Mouse (Mus musculus): ENCODE results near the gene Hic1. TPM values are rescaled to one million over a fixed set of nuclear protein-coding genes. Genes with fewer than 3 reads are reported as not detected.

Hic1 gene
- polyA plus RNA-seq, 1 experiment from 2014 or later = 1.8 TPM

- Histone ChIP-seq H3K9me3 (replicated peaks; ENCODE audit: control insufficient read depth, low read length, poor library complexity, severe bottlenecking) (no peaks in the 10 kb centered on the region), H3K4me3 (ENCODE audit: low read depth, low read length) (no peak overlapping the region), H3K9ac (ENCODE audit: low read depth, low read length) (no peak overlapping the region), H3K36me3 (ENCODE audit: control insufficient read depth, insufficient read depth, low read length) (peaks cover 8% of the 10 kb centered on the region; the same call in 1 of the 2 replicates), H3K27me3 (ENCODE audit: control insufficient read depth, insufficient read depth, low read depth, low read length) (no peaks in the 10 kb centered on the region), H3K4me1 (ENCODE audit: control insufficient read depth, insufficient read depth, low read length) (no peaks in the 10 kb centered on the region), H3K4me2 (ENCODE audit: low read length) (no peak overlapping the region), H3K27ac (ENCODE audit: low read length) (no peak overlapping the region)
- ATAC-seq = no peak
- 64% methylated on average over 11 of the region's 11 CpGs for WGBS
Measured at GRCm38 (mm10) chr11:75139122-75139963, 30.0 kb downstream of the Hic1 start.

DNA sequence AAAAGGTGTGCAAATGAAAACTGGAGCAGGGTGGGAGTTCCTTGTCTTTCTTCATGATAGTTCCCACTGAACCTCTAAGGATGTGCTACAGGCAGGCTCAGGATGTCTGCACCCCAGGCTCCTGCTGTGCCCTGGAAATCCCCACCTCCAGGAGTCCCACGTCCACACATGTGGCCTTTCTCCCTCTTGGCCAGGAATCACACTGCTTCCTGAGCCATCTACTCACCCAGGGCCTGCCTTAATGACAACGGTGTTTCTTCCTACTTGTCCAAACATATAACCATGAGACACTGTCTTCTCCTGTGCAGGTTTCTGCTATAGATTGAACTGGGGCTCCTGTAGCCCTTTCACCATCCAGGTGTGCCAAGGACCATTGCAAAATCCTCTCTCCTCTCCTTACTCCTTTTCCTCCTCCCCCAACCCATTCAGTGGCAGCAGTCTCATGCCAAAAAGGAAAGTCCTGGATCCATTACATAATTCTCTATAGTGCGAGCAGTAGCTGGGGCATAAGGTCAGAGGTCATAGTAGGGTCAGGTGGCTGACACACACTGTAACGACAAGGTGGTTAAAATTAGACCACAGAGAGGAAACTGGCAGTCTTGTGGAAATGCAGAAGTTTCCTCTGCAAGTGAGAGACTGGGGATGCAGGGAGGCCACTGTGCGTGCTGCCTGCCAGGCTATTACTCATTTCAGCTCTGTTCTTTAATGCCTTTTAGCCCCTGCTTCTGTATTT is 32.5 kb downstream of the Hic1 start:
- no peak overlapping the region for H3K9ac ChIP-seq (ENCODE audit: low read depth, low read length)
- H3K27ac ChIP-seq (ENCODE audit: low read length) = no peak overlapping the region
- H3K36me3 ChIP-seq (ENCODE audit: control insufficient read depth, insufficient read depth, low read length) = no peaks in the 10 kb centered on the region; the same call in 1 of the 2 replicates
- peaks cover 10% of the 10 kb centered on the region for H3K4me1 ChIP-seq (ENCODE audit: control insufficient read depth, insufficient read depth, low read length)
- H3K4me2 ChIP-seq (ENCODE audit: low read length) = no peak overlapping the region
- no peak for ATAC-seq
- no peaks in the 10 kb centered on the region for H3K9me3 ChIP-seq (replicated peaks; ENCODE audit: control insufficient read depth, low read length, poor library complexity, severe bottlenecking)
- no peaks in the 10 kb centered on the region for H3K27me3 ChIP-seq (ENCODE audit: control insufficient read depth, insufficient read depth, low read depth, low read length)
- WGBS = 75% methylated on average over 5 of the region's 5 CpGs
- H3K4me3 ChIP-seq (ENCODE audit: low read depth, low read length) = no peak overlapping the region

DNA sequence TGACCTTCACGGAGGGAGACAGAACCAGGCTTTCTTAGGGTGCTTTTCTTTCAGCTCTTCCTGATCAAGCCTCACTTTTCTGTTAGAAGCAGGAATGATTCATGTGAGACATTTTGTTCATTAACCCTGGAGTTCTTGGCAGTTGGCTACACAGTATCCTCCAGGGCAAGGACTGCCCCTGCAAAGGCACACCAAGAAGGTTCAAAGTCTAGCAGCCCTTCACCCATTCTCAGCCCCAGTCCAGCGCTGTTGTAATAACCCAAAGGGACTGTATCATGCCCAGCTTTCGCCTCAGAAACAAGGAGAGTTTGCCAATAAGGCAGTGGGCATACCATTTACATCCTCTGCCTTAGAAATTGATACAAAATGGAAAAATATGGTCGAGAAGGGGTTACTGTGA is 34.0 kb downstream of the Hic1 start:
- WGBS = 96% methylated on average over 4 of the region's 4 CpGs
- Histone ChIP-seq H3K4me2 (ENCODE audit: low read length) (no peak overlapping the region), H3K4me1 (ENCODE audit: control insufficient read depth, insufficient read depth, low read length) (peaks cover 10% of the 10 kb centered on the region), H3K36me3 (ENCODE audit: control insufficient read depth, insufficient read depth, low read length) (no peaks in the 10 kb centered on the region; the same call in 1 of the 2 replicates), H3K27ac (ENCODE audit: low read length) (no peak overlapping the region), H3K9ac (ENCODE audit: low read depth, low read length) (no peak overlapping the region), H3K27me3 (ENCODE audit: control insufficient read depth, insufficient read depth, low read depth, low read length) (no peaks in the 10 kb centered on the region), H3K9me3 (replicated peaks; ENCODE audit: control insufficient read depth, low read length, poor library complexity, severe bottlenecking) (no peaks in the 10 kb centered on the region), H3K4me3 (ENCODE audit: low read depth, low read length) (no peak overlapping the region)
- ATAC-seq = no peak

DNA sequence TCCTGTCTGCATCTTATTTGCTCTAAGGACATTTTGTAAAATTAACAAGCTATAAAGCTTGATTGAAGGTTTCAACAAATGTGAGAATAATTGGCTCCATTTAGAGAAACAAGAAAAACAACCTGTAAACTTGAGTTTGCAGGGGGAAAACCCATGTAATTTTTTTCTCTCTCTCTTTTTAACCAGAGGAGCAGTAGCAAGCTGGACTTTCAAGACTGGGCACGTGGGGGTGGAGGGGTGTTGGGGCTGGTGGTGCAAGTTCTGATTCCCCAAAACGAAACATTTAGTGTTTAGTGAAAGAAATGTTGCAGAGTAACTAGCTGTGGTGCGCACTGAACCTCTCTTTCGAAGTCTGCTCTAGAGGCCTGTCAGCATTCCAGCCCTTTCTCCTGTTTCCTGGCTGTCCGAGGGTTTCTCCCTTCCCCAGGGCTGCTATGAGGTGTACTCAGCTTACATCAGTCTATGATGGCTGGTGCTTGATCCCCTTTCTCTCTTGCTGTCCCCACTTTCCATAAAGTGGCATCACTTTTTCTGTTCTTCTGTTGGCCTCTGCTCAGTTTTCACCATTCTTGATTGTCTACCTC is 34.7 kb downstream of the Hic1 start:
- no peak overlapping the region for H3K4me2 ChIP-seq (ENCODE audit: low read length)
- no peaks in the 10 kb centered on the region; the same call in 1 of the 2 replicates for H3K36me3 ChIP-seq (ENCODE audit: control insufficient read depth, insufficient read depth, low read length)
- no peaks in the 10 kb centered on the region for H3K9me3 ChIP-seq (replicated peaks; ENCODE audit: control insufficient read depth, low read length, poor library complexity, severe bottlenecking)
- WGBS = 83% methylated on average over 5 of the region's 5 CpGs
- H3K27me3 ChIP-seq (ENCODE audit: control insufficient read depth, insufficient read depth, low read depth, low read length) = no peaks in the 10 kb centered on the region
- H3K4me1 ChIP-seq (ENCODE audit: control insufficient read depth, insufficient read depth, low read length) = peaks cover 10% of the 10 kb centered on the region
- no peak for ATAC-seq
- H3K4me3 ChIP-seq (ENCODE audit: low read depth, low read length) = no peak overlapping the region
- peak overlapping the region; percentile 8; the same call in 1 of the 2 replicates for H3K27ac ChIP-seq (ENCODE audit: low read length)
- H3K9ac ChIP-seq (ENCODE audit: low read depth, low read length) = no peak overlapping the region

- Histone ChIP-seq H3K4me1 (ENCODE audit: control insufficient read depth, insufficient read depth, low read length) (peaks cover 10% of the 10 kb centered on the region), H3K4me2 (ENCODE audit: low read length) (no peak overlapping the region), H3K9ac (ENCODE audit: low read depth, low read length) (no peak overlapping the region), H3K9me3 (replicated peaks; ENCODE audit: control insufficient read depth, low read length, poor library complexity, severe bottlenecking) (no peaks in the 10 kb centered on the region), H3K27me3 (ENCODE audit: control insufficient read depth, insufficient read depth, low read depth, low read length) (no peaks in the 10 kb centered on the region), H3K27ac (ENCODE audit: low read length) (peak overlapping the region; percentile 38), H3K4me3 (ENCODE audit: low read depth, low read length) (no peak overlapping the region), H3K36me3 (ENCODE audit: control insufficient read depth, insufficient read depth, low read length) (no peaks in the 10 kb centered on the region)
- no peak for ATAC-seq
- 20% methylated on average over 2 of the region's 2 CpGs for WGBS
Measured at GRCm38 (mm10) chr11:75133951-75134350, 35.4 kb downstream of the Hic1 start.

- 95% methylated on average over 5 of the region's 5 CpGs for WGBS
- Histone ChIP-seq H3K36me3 (ENCODE audit: control insufficient read depth, insufficient read depth, low read length) (no peaks in the 10 kb centered on the region), H3K27ac (ENCODE audit: low read length) (peak overlapping the region; percentile 38; the same call in 1 of the 2 replicates), H3K4me1 (ENCODE audit: control insufficient read depth, insufficient read depth, low read length) (peaks cover 10% of the 10 kb centered on the region), H3K4me3 (ENCODE audit: low read depth, low read length) (no peak overlapping the region), H3K9ac (ENCODE audit: low read depth, low read length) (no peak overlapping the region), H3K4me2 (ENCODE audit: low read length) (no peak overlapping the region), H3K27me3 (ENCODE audit: control insufficient read depth, insufficient read depth, low read depth, low read length) (no peaks in the 10 kb centered on the region), H3K9me3 (replicated peaks; ENCODE audit: control insufficient read depth, low read length, poor library complexity, severe bottlenecking) (no peaks in the 10 kb centered on the region)
- ATAC-seq = no peak
Measured at GRCm38 (mm10) chr11:75133391-75133790, 35.9 kb downstream of the Hic1 start.

GRCm38 (mm10) chr11:75132278-75132677 is 37.0 kb downstream of the Hic1 start:
- Histone ChIP-seq H3K27ac (ENCODE audit: low read length) (no peak overlapping the region), H3K27me3 (ENCODE audit: control insufficient read depth, insufficient read depth, low read depth, low read length) (no peaks in the 10 kb centered on the region), H3K4me1 (ENCODE audit: control insufficient read depth, insufficient read depth, low read length) (peaks cover 10% of the 10 kb centered on the region), H3K4me2 (ENCODE audit: low read length) (no peak overlapping the region), H3K9ac (ENCODE audit: low read depth, low read length) (no peak overlapping the region), H3K36me3 (ENCODE audit: control insufficient read depth, insufficient read depth, low read length) (no peaks in the 10 kb centered on the region), H3K9me3 (replicated peaks; ENCODE audit: control insufficient read depth, low read length, poor library complexity, severe bottlenecking) (no peaks in the 10 kb centered on the region), H3K4me3 (ENCODE audit: low read depth, low read length) (no peak overlapping the region)
- peak; percentile 36; the same call in 1 of the 2 replicates for ATAC-seq
- WGBS = 70% methylated on average over 5 of the region's 5 CpGs

DNA sequence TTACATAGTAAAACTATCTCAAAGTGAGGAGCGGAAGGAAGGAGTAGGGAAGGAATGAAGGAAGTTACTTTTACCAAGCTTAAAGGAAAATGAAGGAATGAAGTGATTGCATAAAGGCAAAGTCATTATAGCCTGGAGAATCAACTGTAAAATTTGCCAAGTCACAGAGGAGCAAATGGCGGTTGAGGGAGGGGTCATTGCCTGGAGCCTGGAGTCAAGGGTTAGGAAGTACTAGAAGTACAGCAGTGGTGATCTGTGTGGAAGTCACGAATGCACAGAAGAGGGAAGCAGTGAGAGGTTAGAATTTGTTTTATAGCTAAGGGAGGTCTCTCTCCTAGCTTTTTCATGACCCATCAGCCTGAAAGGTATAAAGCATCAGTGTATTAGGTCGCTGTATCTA is 38.0 kb downstream of the Hic1 start:
- Histone ChIP-seq H3K9ac (ENCODE audit: low read depth, low read length) (no peak overlapping the region), H3K4me3 (ENCODE audit: low read depth, low read length) (no peak overlapping the region), H3K4me2 (ENCODE audit: low read length) (no peak overlapping the region), H3K27ac (ENCODE audit: low read length) (no peak overlapping the region), H3K27me3 (ENCODE audit: control insufficient read depth, insufficient read depth, low read depth, low read length) (no peaks in the 10 kb centered on the region), H3K9me3 (replicated peaks; ENCODE audit: control insufficient read depth, low read length, poor library complexity, severe bottlenecking) (no peaks in the 10 kb centered on the region), H3K4me1 (ENCODE audit: control insufficient read depth, insufficient read depth, low read length) (peaks cover 10% of the 10 kb centered on the region), H3K36me3 (ENCODE audit: control insufficient read depth, insufficient read depth, low read length) (no peaks in the 10 kb centered on the region)
- WGBS = 91% methylated on average over 4 of the region's 4 CpGs
- ATAC-seq = no peak
